Mouse (Mus musculus) lung, adult 2 months (tissue): ENCODE results near the gene C330007P06Rik.

Experiments used
- CTCF ChIP-seq: fragments of 200-500 bp; IDR thresholded peaks from 2 replicates; pipeline ENCODE4 v1.5.1; 2011; ENCODE audit warnings: mild to moderate bottlenecking, low read length, control low read depth; ENCODE audit not compliant: insufficient read depth
- POLR2A ChIP-seq: fragments of 200-500 bp; IDR thresholded peaks from 2 replicates; pipeline ENCODE4 v1.6.1; 2011; ENCODE audit warnings: low read depth, mild to moderate bottlenecking, control low read depth, low read length, borderline replicate concordance; ENCODE audit errors: extremely low read depth

DNA sequence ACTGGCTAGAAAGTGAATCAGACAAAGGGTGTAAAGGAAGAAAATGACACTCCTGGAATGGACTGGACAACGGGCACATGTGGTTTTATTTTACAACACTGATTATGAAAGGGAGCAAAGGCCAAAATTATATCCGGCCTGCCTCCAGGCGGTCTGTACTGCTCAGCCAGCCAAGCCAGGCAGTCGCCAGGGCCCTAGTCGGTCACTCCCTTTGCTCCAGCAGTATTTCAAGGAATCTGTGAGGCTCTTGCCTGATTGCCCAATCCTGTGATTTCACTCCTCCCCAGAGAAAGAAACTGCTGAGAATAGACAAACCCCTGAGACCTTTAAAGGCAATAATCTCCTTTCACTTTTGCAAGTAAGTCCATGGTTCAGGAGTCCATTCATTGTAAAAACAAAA is 69.7 kb downstream of the C330007P06Rik start:
- TF ChIP-seq CTCF (no peak), POLR2A (no peak)
